In the genomic region with DNA sequence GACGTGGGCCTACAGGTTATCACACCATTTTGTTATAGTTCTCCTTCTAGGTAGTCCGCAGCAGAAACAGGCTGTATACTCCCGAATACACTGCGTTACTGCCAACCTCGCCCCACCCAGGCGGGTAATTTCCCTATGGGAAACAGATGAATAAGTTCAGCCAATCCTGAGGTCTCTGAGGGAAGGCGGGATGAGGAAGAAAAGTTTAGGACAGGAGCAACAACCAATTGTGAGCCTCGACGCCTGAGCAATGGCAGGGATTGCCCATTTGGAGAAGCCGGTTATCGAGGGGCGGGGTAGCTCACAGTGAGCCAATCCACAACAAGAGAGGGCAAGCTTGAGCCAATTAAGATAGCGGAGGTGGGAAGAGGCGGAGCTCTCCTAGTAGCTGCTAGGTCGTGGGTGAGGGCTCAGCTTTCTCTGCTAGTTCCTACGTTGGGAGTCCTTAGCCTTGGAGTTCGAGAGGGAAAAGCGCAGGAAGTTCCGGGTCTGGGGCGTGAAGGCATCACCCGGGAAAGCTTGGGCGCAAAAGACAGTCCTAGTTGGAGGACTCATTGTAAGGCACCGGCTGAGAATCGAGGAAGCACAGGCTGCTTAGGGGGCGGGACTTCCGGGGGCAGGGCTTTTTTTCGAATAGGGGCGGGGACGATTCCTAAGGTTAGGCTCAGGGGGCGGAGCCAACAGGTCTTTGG, we compare ENCODE assay signal across 8 mouse cellular contexts. TPM values are rescaled to one million over a fixed set of nuclear protein-coding genes. Genes with fewer than 3 reads are reported as not detected.
DNase-seq lines count a peak whose midpoint lies in the region; ATAC-seq and TF ChIP-seq lines count a peak whose summit lies in the region.

Gene Zbtb3, plus strand, starts transcription at position 426 of the 692 bp plus-strand sequence.

- no peak for TF ChIP-seq CTCF in kidney, postnatal 0 days (IDR thresholded peaks at IDR 0.05; ENCODE audit: low read depth)

- no peaks in the 10 kb centered on the region for H3K9me3 ChIP-seq in heart, embryonic 12.5 days (replicated peaks)
- no peaks in the 10 kb centered on the region for H3K9me3 ChIP-seq in kidney, postnatal 0 days (replicated peaks; ENCODE audit: low read length)
- no peaks in the 10 kb centered on the region for H3K9me3 ChIP-seq in liver, embryonic 11.5 days (ENCODE audit: control insufficient read depth, low read length)
- H3K9me3 ChIP-seq in stomach, embryonic 14.5 days (ENCODE audit: control insufficient read depth, low read depth, low read length): no peaks in the 10 kb centered on the region

- DNase-seq in CD4-positive helper T cell, adult 2 months (ENCODE audit: low read depth, low spot score): peak; percentile 97
- peak; percentile 98 for DNase-seq in brain, embryonic 18.5 days (ENCODE audit: low read depth, low spot score)
- DNase-seq in kidney, postnatal 0 days (ENCODE audit: low spot score): peak; percentile 100
- DNase-seq in liver, embryonic 11.5 days (ENCODE audit: low spot score): peak; percentile 93
- peak; percentile 95 for DNase-seq in naive thymus-derived CD4-positive, alpha-beta T cell, adult 2 months (ENCODE audit: low read depth)

- peak within 1 kb of the TSS; percentile 69 for H3K27ac ChIP-seq in heart, embryonic 12.5 days (ENCODE audit: poor library complexity, severe bottlenecking)
- peak within 1 kb of the TSS; percentile 87 for H3K27ac ChIP-seq in kidney, postnatal 0 days
- peak within 1 kb of the TSS; percentile 56 for H3K27ac ChIP-seq in liver, embryonic 11.5 days (ENCODE audit: low read depth, low read length)
- peak within 1 kb of the TSS; percentile 69 for H3K27ac ChIP-seq in stomach, embryonic 14.5 days (ENCODE audit: low read length)

- peak; percentile 94 for ATAC-seq in erythroid progenitor cell, adult 5-6 weeks (replicated peaks; ENCODE audit: low FRiP score, poor library complexity, severe bottlenecking)
- ATAC-seq in heart, embryonic 12.5 days (ENCODE audit: insufficient number of reproducible peaks, low FRiP score): peak; percentile 97
- peak; percentile 97 for ATAC-seq in kidney, postnatal 0 days (replicated peaks; ENCODE audit: low FRiP score, low read depth)
- peak; percentile 94 for ATAC-seq in liver, embryonic 11.5 days (replicated peaks; ENCODE audit: low FRiP score)
- ATAC-seq in stomach, embryonic 14.5 days (ENCODE audit: insufficient number of reproducible peaks, insufficient read depth, low FRiP score, low read depth): peak; percentile 98

- no peaks in the 10 kb centered on the region for H3K27me3 ChIP-seq in heart, embryonic 12.5 days (replicated peaks)
- H3K27me3 ChIP-seq in kidney, postnatal 0 days (ENCODE audit: insufficient read depth, low read length): no peaks in the 10 kb centered on the region
- H3K27me3 ChIP-seq in liver, embryonic 11.5 days (replicated peaks; ENCODE audit: control insufficient read depth, insufficient read depth, low read length): no peaks in the 10 kb centered on the region
- no peaks in the 10 kb centered on the region for H3K27me3 ChIP-seq in stomach, embryonic 14.5 days (ENCODE audit: control insufficient read depth, insufficient read depth, low read length)

- H3K4me3 ChIP-seq in heart, embryonic 12.5 days: peak within 1 kb of the TSS; percentile 67
- H3K4me3 ChIP-seq in kidney, postnatal 0 days (replicated peaks; ENCODE audit: low read depth, low read length): peak within 1 kb of the TSS; percentile 60
- peak within 1 kb of the TSS; percentile 59 for H3K4me3 ChIP-seq in liver, embryonic 11.5 days (ENCODE audit: low read depth, low read length)
- peak within 1 kb of the TSS; percentile 57 for H3K4me3 ChIP-seq in stomach, embryonic 14.5 days (ENCODE audit: low read depth, low read length)

- under 1% methylated on average over 29 of the region's 30 CpGs for WGBS in heart, embryonic 12.5 days
- WGBS in kidney, postnatal 0 days: under 1% methylated on average over 30 of the region's 30 CpGs
- WGBS in liver, embryonic 11.5 days: under 1% methylated on average over 30 of the region's 30 CpGs
- under 1% methylated on average over 30 of the region's 30 CpGs for WGBS in stomach, embryonic 14.5 days

- H3K36me3 ChIP-seq in heart, embryonic 12.5 days: peaks cover 28% of the 10 kb centered on the region
- H3K36me3 ChIP-seq in kidney, postnatal 0 days (ENCODE audit: insufficient read depth, low read length): peaks cover 12% of the 10 kb centered on the region; the same call in 1 of the 2 replicates
- H3K36me3 ChIP-seq in liver, embryonic 11.5 days (ENCODE audit: control insufficient read depth, insufficient read depth, low read length): peaks cover 9% of the 10 kb centered on the region; the same call in 1 of the 2 replicates
- peaks cover 16% of the 10 kb centered on the region for H3K36me3 ChIP-seq in stomach, embryonic 14.5 days (ENCODE audit: control insufficient read depth, insufficient read depth, low read length)

- H3K9ac ChIP-seq in heart, embryonic 12.5 days: peak within 1 kb of the TSS; percentile 64
- peak within 1 kb of the TSS; percentile 60 for H3K9ac ChIP-seq in kidney, postnatal 0 days (ENCODE audit: low read depth, low read length)
- peak within 1 kb of the TSS; percentile 59 for H3K9ac ChIP-seq in liver, embryonic 11.5 days (ENCODE audit: low read depth, low read length)
- H3K9ac ChIP-seq in stomach, embryonic 14.5 days (replicated peaks; ENCODE audit: low read depth, low read length): peak within 1 kb of the TSS; percentile 38; the same call in 1 of the 2 replicates

- peaks cover 17% of the 10 kb centered on the region for H3K4me1 ChIP-seq in heart, embryonic 12.5 days (replicated peaks)
- peaks cover 12% of the 10 kb centered on the region; the same call in 1 of the 2 replicates for H3K4me1 ChIP-seq in kidney, postnatal 0 days (replicated peaks; ENCODE audit: insufficient read depth, low read length)
- peaks cover 18% of the 10 kb centered on the region for H3K4me1 ChIP-seq in liver, embryonic 11.5 days (replicated peaks; ENCODE audit: control insufficient read depth, insufficient read depth, low read length)
- H3K4me1 ChIP-seq in stomach, embryonic 14.5 days (ENCODE audit: control insufficient read depth, insufficient read depth, low read length): peaks cover 7% of the 10 kb centered on the region; the same call in 1 of the 2 replicates

- H3K4me2 ChIP-seq in heart, embryonic 12.5 days: peak within 1 kb of the TSS; percentile 72
- peak within 1 kb of the TSS; percentile 65 for H3K4me2 ChIP-seq in kidney, postnatal 0 days (ENCODE audit: low read length)
- H3K4me2 ChIP-seq in liver, embryonic 11.5 days: peak within 1 kb of the TSS; percentile 66
- peak within 1 kb of the TSS; percentile 80 for H3K4me2 ChIP-seq in stomach, embryonic 14.5 days (replicated peaks; ENCODE audit: low read depth, low read length)

RNA-seq across cellular contexts. Expression of gene Zbtb3, which starts in this region (rescaled TPM):
- not detected in 2 replicates for total RNA-seq in erythroid progenitor cell, adult 5-6 weeks (2015; ENCODE audit: low replicate concordance)
- 1.3 TPM in 1 of 2 replicates, not detected in the other for total RNA-seq in erythroid progenitor cell, adult 5-6 weeks (2017; ENCODE audit: low replicate concordance)
- 3.8 and 4.1 TPM in 2 replicates for polyA plus RNA-seq in heart, embryonic 12.5 days (2016; fragmentation: Nextera tagmentation; extraction: Ambion mirVana)
- polyA plus RNA-seq in kidney, postnatal 0 days (2015; fragmentation: Nextera tagmentation; extraction: Ambion mirVana): 3.6 TPM in 2 replicates
- polyA plus RNA-seq in liver, embryonic 11.5 days (2014; fragmentation: Nextera tagmentation; extraction: Ambion mirVana): 3.2 and 4.1 TPM in 2 replicates
- 4.7 and 5.2 TPM in 2 replicates for polyA plus RNA-seq in stomach, embryonic 14.5 days (2014; fragmentation: Nextera tagmentation; extraction: Ambion mirVana)

Comparison
In these comparisons a context has a peak if more than half of its experiments do, and no peak if none do; other contexts are left out.
1. Peak in every context shown above with its lines: DNase-seq, ATAC-seq, H3K4me3 ChIP-seq and H3K27ac ChIP-seq.